Mouse (Mus musculus): ENCODE measurements around the gene Vmn1r229. TPM values are rescaled to one million over a fixed set of nuclear protein-coding genes. Genes with fewer than 3 reads are reported as not detected.

Vmn1r229 gene
- 0.03 TPM in 1 of 2 replicates, not detected in the other for polyA plus RNA-seq (2014; fragmentation: Nextera tagmentation; extraction: Ambion mirVana)

DNA sequence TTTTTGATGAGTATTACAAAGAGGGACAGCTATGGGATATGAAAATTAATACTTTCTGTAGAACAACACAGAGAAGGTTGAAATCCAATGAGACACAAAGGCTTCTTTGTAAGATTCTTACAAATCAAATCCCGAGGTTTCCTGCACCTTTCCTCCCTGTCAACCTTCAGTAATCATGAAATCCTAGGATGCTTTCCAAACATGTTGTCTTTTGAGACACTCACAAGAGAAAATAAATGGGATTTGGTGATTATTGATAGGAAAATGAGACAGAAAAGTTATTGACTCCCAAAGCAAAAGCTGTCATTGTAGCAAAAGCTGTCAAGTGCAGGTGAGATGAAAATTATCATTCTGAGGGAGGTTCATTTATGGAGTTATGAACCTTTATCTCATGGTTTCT, at the start of gene Vmn1r229:
Vmn1r229 (plus strand) TSS at position 301 of the 400 bp plus-strand sequence.
- DNase-seq (no peak), ATAC-seq (ENCODE audit: low FRiP score, low TSS enrichment) (no peak)
- Histone ChIP-seq H3K4me1 (ENCODE audit: control insufficient read depth, insufficient read depth, low read length) (no peaks in the 10 kb centered on the region), H3K27me3 (ENCODE audit: control insufficient read depth, insufficient read depth, low read length) (no peaks in the 10 kb centered on the region), H3K36me3 (ENCODE audit: control insufficient read depth, insufficient read depth, low read length) (no peaks in the 10 kb centered on the region), H3K4me2 (ENCODE audit: low read length) (no peak within 1 kb of the TSS), H3K9ac (replicated peaks; ENCODE audit: low read length) (no peak within 1 kb of the TSS), H3K9me3 (ENCODE audit: control insufficient read depth, low read length) (no peaks in the 10 kb centered on the region), H3K4me3 (replicated peaks; ENCODE audit: low read depth, low read length) (no peak within 1 kb of the TSS), H3K27ac (replicated peaks; ENCODE audit: low read depth, low read length) (no peak within 1 kb of the TSS)
- 56% methylated on average over 1 of the region's 1 CpGs for WGBS

DNA sequence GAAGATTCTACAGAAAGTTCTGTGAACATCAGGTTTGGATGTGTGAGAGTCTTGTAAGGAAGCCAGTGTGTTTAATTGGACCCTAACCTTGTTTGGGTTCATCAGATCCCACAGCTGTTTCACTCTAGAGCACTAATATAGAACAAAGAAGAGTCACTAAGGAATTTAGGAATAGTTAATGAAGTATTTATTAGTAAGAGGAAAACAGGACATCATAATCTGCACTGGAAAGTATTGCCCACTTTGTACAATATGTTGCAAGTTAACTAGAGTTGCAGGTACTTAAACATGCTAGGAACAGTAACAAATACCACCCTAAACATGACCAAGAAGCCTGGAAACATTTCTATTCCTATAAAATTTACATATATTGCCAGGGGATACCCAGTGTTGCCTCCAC, 25.3 kb upstream of the Vmn1r229 start, which contains the start of gene Vmn1r228:
Vmn1r228 (minus strand) TSS at position 101 of the 400 bp plus-strand sequence.
- DNase-seq, result no peak
- peaks cover 8% of the 10 kb centered on the region; the same call in 1 of the 2 replicates for H3K9me3 ChIP-seq (ENCODE audit: control insufficient read depth, low read length)
- no peaks in the 10 kb centered on the region for H3K4me1 ChIP-seq (ENCODE audit: control insufficient read depth, insufficient read depth, low read length)
- no peak within 1 kb of the TSS for H3K27ac ChIP-seq (replicated peaks; ENCODE audit: low read depth, low read length)
- no peak within 1 kb of the TSS for H3K9ac ChIP-seq (replicated peaks; ENCODE audit: low read length)
- H3K27me3 ChIP-seq (ENCODE audit: control insufficient read depth, insufficient read depth, low read length), result no peaks in the 10 kb centered on the region
- no peak within 1 kb of the TSS for H3K4me2 ChIP-seq (ENCODE audit: low read length)
- no peaks in the 10 kb centered on the region for H3K36me3 ChIP-seq (ENCODE audit: control insufficient read depth, insufficient read depth, low read length)
- ATAC-seq (ENCODE audit: low FRiP score, low TSS enrichment), result no peak
- H3K4me3 ChIP-seq (replicated peaks; ENCODE audit: low read depth, low read length), result no peak within 1 kb of the TSS

DNA sequence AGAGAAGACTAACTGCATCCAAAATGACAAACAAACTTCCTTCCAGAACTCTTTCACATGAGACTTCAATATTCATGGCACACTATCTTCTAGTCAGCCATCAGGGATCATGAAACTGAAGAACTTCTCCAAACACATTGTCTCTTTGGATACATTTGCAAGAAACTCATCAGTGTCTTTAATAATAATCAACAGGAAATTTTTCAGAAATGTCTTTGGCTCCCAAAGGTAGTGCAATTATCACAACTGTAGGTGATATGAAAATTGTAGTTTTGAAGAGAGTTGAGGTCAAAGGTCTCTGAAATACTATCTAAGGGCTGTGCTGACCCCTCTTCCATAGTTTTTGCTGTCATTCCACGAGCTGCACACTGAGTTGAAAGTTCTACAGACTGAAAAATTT, 28.8 kb downstream of the Vmn1r229 start, which contains the start of gene Vmn1r230:
Vmn1r230 (plus strand) TSS at position 301 of the 400 bp plus-strand sequence.
- H3K4me3 ChIP-seq (replicated peaks; ENCODE audit: low read depth, low read length), result no peak within 1 kb of the TSS
- H3K27me3 ChIP-seq (ENCODE audit: control insufficient read depth, insufficient read depth, low read length), result no peaks in the 10 kb centered on the region
- 11% methylated on average over 1 of the region's 1 CpGs for WGBS
- DNase-seq (no peak), ATAC-seq (ENCODE audit: low FRiP score, low TSS enrichment) (no peak)
- H3K4me1 ChIP-seq (ENCODE audit: control insufficient read depth, insufficient read depth, low read length), result no peaks in the 10 kb centered on the region
- no peak within 1 kb of the TSS for H3K27ac ChIP-seq (replicated peaks; ENCODE audit: low read depth, low read length)
- no peak within 1 kb of the TSS for H3K9ac ChIP-seq (replicated peaks; ENCODE audit: low read length)
- no peak within 1 kb of the TSS for H3K4me2 ChIP-seq (ENCODE audit: low read length)
- peaks cover 4% of the 10 kb centered on the region; the same call in 1 of the 2 replicates for H3K9me3 ChIP-seq (ENCODE audit: control insufficient read depth, low read length)
- H3K36me3 ChIP-seq (ENCODE audit: control insufficient read depth, insufficient read depth, low read length), result no peaks in the 10 kb centered on the region

Other genes with a start within 250 kb of the Vmn1r229 start
- not detected in 2 replicates for gene Vmn2r109, start 246.8 kb upstream of the Vmn1r229 start, polyA plus RNA-seq (2014; fragmentation: Nextera tagmentation; extraction: Ambion mirVana)
- not detected in 2 replicates for gene Vmn2r110, start 215.1 kb upstream of the Vmn1r229 start, polyA plus RNA-seq (2014; fragmentation: Nextera tagmentation; extraction: Ambion mirVana)
- gene Fpr-rs3, start 186.7 kb upstream of the Vmn1r229 start, polyA plus RNA-seq (2014; fragmentation: Nextera tagmentation; extraction: Ambion mirVana), result not detected in 2 replicates
- gene Vmn1r226, start 128.7 kb upstream of the Vmn1r229 start, polyA plus RNA-seq (2014; fragmentation: Nextera tagmentation; extraction: Ambion mirVana), result not detected in 2 replicates
- not detected in 2 replicates for gene Vmn1r227, start 81.7 kb upstream of the Vmn1r229 start, polyA plus RNA-seq (2014; fragmentation: Nextera tagmentation; extraction: Ambion mirVana)
- gene Vmn1r228, start 25.4 kb upstream of the Vmn1r229 start, polyA plus RNA-seq (2014; fragmentation: Nextera tagmentation; extraction: Ambion mirVana), result not detected in 2 replicates
- not detected in 2 replicates for gene Vmn1r230, start 28.9 kb downstream of the Vmn1r229 start, polyA plus RNA-seq (2014; fragmentation: Nextera tagmentation; extraction: Ambion mirVana)
- gene Vmn1r231, start 93.5 kb downstream of the Vmn1r229 start, polyA plus RNA-seq (2014; fragmentation: Nextera tagmentation; extraction: Ambion mirVana), result not detected in 2 replicates
- gene Vmn1r232, start 108.2 kb downstream of the Vmn1r229 start, polyA plus RNA-seq (2014; fragmentation: Nextera tagmentation; extraction: Ambion mirVana), result not detected in 2 replicates
- 739 and 756 TPM in 2 replicates for gene Ppp2r1a, start 133.8 kb downstream of the Vmn1r229 start, polyA plus RNA-seq (2014; fragmentation: Nextera tagmentation; extraction: Ambion mirVana)
- gene Vmn1r233, start 184.9 kb downstream of the Vmn1r229 start, polyA plus RNA-seq (2014; fragmentation: Nextera tagmentation; extraction: Ambion mirVana), result not detected in 2 replicates
- gene Zfp160, start 197.3 kb downstream of the Vmn1r229 start, polyA plus RNA-seq (2014; fragmentation: Nextera tagmentation; extraction: Ambion mirVana), result 22.4 and 24.5 TPM in 2 replicates

Measured in midbrain, embryonic 14.5 days (tissue).